Mouse (Mus musculus) thymus, postnatal 0 days (tissue): Measurements from ENCODE around the gene Cenpn. TPM values are rescaled to one million over a fixed set of nuclear protein-coding genes. Genes with fewer than 3 reads are reported as not detected.

Experiments
- DNase-seq: peaks from one replicate; pipeline ENCODE4 v3.0.0-alpha.2; 2015; ENCODE audit warnings: low spot score
- polyA plus RNA-seq: library from polyadenylated mRNA; unstranded; fragments of >200 nt; fragmentation: Nextera tagmentation; extraction: Ambion mirVana; gene quantifications from 2 replicates; pipeline ENCODE4 v1.2.1, GENCODE M21; 2015

The Cenpn gene
- polyA plus RNA-seq: 32.2 and 35.4 TPM in 2 replicates

DNA sequence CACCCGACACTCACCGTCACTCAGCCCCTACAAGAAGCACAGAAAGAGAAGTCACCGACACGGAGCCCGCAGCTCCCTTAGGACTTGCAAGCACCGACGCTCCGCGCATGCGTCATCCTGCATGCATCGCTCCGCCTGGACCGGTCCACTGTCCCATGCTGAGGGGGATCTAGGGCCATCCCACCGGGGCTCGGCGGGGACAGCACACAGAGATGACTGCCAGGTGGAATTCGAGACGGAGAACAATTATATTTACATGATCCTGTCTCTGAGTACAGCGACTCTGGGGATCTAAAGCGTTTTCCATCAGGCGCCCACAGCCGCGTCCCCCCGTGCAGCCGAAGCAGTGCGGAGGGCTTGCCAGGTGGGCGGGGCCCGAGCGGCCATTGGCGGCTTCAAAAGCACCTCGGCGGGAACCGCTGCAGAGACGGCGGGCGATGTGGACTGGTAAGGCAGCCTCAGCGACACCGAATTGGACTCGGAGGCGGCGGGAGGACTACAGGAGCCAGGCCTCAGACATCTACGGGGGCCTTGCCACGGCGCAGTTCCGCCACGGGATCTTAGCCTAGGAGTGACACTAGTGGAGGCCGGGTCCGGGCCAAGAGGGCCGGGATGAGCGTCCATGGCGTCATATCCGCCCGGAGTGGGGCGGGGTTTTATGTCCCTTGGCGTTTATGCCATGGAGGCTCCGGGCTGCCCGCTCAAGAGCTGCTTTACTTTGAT, at the start of gene Cenpn, which contains the start of gene Cmc2:
Cenpn (plus strand) TSS at position 394 of the 723 bp plus-strand sequence.
Cmc2 (minus strand) TSS at position 119 of the 723 bp plus-strand sequence.
- DNase-seq: peak; percentile 97

DNA sequence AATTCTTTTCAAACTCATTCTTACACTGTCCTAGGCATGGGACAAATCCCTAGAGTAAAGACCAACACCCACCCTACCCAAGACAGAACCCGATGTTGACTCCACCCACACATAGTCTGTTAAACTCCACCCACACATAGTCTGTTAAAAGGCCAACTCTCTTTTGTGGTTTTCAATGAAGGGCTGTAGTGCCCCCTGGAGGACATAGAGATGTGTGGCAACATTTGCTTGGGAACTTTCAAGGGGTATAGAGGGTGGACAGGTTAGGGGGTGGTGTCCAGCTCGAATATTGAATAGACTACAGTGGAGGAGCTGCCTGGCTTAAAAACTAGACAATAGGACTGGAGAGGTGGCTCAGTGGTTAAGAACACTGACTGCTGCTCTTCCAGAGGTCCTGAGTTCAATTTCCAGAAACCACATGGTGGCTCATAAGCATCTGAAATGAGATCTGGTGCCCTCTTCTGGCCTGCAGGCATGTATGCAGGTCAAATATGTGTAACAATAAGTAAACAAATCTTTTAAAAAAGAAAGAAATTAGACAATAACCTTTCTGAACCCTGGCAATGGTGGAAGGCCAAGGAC, 48.7 kb upstream of the Cenpn start:
- DNase-seq: peak; percentile 51

DNA sequence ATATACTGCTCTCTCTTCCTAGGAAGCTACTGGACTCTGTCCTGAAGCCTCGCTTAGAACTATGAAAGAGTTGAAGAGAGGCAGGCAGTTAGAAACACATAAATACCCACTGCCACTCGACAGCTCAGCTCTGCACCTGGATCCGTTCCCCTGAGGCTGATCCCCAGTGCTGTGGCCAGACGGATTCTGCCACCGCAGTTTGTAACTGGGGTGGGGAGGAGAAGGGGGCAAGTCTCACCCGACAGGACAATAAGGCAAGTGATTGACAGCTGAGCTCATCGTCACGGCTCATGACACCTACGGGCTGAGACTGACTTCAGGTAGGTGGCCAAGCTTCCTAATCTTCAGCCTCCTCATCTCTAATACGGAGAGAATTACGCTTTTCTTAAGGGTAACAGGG, 47.9 kb upstream of the Cenpn start:
- DNase-seq: peak; percentile 62

DNA sequence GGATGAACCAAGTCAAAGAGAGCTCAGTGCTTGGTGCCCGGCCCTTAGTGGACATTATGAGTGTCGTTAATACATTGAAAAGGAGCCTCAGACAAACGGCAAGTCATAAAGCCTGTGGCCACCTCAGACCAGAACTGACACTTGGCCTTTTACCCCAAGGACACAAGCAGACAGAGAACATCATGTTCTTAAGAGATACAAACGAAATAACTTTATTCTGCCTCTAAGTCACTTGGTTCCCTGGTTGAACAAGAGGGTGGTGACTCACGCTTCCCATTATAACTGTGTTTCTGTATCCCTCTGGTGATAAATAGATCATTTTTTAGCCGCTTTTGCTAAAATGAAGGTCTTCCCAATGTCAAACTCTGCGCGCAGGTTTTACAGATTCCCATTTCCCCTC, 47.5 kb upstream of the Cenpn start:
- no peak for DNase-seq

DNA sequence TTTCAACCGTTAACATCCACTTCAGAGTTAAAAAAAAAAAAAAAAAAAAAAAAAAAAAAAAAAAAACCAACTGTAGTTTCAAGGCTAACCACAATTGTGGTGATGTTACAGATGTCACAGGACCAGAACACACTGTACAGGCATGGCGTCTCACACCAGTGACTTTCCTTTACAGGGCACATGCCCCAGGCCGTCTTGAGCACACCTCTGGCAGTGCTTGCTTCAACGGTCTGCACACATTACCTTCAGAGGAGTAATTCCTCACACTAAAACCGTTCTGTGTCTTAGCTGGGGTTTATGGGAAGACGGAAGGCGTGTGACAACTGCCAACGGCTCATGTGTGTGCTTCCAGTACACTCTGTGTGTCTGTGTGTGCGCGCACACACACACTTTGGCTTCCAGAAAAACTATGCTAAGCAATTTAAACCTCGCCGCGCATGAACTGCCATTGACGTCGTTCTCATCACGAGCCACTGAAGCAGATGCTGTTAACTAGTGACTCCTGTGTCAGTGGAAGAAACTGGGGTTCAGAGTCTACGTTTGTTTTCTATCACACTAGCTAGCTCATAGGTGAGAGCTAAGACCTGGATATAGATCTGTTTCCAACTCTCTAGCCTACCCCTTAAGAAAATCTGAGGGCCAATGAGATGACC, 45.6 kb upstream of the Cenpn start:
- DNase-seq: peak; percentile 65

DNA sequence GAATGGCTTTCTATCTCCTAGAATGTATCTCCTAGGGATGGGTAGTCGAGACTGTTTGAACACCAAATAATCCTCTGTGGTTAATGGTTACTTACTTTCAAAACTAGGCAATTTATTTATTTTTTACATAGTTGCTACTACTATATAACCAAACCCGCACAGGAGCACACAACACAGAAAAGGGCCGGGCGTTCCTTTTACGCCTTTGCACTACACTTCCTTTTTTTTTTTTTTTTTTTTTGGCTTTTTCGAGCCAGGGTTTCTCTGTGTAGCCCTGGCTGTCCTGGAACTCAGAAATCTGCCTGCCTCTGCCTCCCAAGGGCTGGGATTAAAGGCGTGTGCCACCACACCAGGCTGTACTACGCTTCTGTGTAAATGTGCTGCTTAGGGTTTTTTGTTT, 40.1 kb upstream of the Cenpn start:
- no peak for DNase-seq

DNA sequence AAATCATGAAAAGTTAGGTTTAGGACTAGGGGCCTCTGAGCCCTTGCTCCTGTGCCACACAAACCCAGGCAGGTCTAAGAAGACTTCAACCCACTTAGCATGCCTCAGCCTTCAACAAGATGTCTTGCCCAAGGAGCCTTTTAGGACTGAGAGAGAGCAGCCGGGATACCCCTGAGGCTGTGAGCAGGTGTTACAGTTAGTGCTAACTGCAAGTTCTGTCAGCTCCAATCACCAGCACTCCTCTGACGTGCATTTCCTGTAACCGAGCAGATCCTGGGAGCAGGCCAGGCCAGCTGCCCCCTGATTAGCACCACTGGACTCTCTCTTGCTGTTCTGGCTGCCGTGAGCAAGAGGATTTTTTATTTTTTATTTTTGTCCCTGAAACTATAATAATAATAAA, 33.7 kb upstream of the Cenpn start:
- DNase-seq: no peak

DNA sequence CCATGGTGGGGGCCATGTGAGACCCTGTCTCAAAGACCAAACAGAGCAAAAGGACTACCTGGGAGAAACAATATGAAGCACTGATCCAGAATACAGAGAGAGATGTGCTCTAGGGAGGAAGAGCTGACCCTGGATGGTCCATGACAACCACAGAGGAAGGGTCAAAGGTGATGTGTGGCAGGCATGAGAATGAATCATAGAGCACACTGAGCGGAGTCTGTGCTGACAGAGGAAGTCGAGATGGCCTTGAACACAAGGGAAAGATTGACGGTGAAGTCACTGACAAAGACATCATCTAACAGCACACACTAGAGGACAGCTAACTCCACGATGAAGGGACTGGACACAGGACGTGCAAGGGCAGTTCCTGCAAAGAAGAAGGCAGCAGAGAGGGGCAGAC, 30.1 kb upstream of the Cenpn start:
- DNase-seq: no peak

DNA sequence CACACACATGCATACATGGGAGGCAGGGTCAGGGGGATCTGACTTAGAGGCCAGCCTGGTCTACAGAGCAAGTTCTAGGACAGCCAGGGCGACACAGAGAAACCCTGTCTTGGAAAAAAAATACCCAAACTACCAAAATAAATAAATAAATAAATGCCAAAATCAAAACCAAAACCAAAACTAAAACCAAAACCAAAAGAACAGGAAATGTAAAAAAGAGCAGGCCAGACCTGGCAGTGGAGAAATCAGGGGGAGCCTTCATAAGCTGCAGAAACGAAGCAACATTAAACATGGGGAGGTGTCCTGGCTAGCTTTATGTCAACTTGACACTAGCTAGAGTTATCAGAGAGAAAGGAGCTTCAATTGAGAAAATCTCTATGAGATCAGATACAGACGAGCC, 29.4 kb upstream of the Cenpn start:
- DNase-seq: no peak

DNA sequence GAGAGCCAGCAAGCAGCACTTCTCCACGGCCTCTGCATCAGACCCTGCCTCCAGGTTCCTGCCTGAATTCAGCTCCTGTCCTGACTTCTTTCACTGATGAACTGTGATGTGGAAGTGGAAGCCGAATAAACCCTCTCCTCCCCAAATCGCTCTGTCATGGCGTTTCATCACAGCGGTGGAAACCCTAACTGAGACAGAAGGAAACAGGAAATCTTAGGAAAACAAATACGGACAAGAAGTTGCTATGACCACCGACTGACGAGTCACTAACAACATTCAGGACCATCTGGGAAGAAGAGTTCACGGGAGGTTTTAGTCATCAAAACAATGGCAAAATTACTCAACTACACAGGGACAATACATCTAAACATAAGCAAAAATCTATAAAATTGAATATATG, 28.9 kb upstream of the Cenpn start:
- no peak for DNase-seq

DNA sequence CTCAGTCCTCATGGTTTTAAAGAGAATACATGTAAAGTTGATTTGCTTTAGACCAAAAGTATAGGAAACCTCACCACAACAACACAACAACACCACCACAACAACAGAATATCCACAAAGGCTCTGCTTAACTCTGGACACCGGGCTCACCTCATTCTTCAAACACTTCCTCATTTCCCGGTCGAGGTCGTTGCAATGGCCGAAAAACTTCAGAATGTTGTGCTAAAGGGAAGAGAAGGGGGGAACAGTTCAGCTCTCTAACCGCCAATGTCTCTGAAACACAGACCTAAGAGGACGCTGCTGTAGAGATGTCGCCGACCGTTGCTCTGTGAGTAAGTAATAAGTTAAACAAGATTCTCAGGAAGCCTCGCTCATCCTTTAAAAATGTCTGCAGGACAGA, 27.6 kb upstream of the Cenpn start:
- DNase-seq: no peak

DNA sequence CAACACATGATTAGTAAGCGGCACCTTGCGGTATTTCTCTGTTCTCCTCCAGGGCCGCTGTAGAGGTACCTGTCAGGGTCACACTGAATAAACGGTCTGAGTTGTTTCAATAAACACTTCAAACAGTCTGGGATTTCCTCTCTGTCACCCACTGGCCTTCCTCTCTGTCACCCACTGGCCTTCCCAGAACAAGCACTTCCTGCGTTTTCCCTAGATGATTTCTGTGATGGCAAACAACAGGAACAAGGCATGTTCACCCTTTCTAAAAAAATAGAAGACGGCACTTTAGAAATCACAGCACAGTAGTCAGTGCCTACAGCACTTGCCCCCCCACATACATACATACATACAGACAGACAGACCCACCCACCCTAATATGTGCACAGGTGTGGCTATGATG, 26.0 kb upstream of the Cenpn start:
- no peak for DNase-seq

DNA sequence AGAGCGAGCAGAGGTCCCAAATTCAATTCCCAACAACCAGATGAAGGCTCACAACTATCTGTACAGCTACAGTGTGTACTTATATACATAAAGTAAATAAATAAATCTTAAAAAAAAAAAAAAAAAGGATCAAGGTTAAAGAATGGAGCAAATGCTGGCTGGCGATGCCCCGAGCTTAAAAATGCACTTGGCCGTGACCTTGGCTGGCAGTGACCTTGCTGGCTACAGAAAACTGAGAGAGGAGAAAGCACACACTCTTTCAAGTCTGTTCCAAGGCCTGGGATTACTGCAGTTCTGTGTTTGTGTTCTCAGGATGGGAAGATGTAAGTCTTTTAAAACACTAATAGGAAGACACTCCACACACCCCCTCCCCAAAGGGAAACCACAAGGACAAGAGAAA, 16.8 kb upstream of the Cenpn start:
- no peak for DNase-seq

DNA sequence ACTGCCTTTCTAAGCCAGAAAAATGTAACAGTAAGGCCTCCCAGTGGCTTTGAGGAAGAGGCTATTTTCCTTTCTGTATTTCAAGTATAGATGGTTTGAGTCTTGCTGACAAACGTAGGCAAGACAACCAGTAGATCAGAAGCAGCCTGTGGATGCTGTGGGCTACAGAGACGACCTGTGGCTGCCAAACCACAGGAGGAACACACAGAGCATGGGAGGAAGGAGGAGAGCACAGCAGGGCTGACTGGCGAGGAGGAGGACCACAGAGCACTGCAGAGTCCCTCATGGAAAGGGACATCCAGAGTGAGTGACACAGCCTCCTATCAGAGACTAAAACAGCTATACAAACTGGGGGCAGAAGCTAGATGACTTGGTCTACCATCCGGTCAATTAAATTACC, 16.3 kb upstream of the Cenpn start:
- DNase-seq: peak; percentile 33

DNA sequence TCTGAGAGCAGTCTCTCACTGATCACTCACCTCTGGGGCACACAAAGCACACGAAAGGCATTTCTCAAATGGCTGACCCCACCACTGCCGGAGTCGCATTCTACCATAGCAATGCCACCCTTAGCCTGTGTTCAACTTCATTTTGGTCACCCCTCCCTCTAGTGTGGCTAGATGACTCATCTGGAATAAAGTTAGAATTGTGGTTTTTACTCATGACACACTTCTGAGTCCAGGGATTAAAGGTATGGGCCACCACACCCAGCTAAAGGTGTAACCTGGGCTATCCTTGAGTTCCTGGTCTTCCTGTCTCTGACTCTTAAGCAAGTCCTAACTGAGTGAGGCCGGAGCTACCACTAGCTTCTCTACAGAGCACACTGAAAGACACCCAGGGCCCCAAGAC, 15.7 kb upstream of the Cenpn start:
- DNase-seq: peak; percentile 8

DNA sequence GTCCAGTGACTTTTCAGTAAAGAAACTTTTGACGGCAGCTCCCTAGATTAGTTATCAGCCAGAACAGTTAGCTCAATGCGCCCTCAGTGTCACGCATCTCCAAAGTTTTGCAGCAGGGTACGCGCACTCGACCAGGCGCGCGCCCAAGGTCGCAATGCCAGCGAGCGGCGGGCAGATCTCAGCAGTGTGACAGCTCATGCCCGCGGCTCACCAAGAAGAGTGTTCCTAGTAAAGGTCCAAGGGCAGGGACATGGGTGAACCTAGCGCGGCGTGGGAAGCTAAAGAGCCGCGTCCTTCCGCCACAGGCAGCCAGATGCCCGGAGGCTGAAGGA, 559 bp upstream of the Cenpn start:
- no peak for DNase-seq

DNA sequence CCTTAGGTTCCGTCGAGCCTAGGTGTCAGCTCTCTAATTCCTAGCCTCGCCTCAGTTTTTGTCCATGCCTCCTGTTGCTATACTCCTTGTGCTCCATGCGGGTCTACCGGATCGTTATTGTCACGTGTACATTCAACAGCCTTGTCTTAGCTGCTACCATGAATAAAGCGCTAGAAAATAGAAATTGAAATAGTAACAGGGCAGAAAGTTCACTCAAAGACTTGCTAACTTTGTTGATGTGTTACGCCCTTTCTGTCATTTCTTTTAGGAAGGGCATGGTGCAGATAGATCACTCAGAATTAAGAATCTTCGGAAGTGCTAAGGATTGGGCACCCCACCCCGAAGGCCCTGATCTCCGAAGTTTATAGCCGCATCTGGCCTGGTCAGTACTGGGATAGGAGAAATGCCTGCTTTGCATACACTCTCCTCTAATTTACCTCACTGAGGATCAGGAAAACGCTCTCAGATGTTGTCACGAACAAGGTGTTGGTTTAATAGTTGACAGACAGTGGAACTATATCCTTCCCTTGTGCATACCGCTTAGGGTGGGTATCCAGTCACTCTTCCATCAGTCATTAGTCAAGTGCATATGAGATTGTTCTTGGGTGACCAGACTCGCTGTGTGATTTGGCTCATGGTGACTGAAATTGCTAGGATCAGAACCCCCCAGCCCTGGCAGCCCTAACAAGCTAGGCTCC, 679 bp downstream of the Cenpn start:
- no peak for DNase-seq

DNA sequence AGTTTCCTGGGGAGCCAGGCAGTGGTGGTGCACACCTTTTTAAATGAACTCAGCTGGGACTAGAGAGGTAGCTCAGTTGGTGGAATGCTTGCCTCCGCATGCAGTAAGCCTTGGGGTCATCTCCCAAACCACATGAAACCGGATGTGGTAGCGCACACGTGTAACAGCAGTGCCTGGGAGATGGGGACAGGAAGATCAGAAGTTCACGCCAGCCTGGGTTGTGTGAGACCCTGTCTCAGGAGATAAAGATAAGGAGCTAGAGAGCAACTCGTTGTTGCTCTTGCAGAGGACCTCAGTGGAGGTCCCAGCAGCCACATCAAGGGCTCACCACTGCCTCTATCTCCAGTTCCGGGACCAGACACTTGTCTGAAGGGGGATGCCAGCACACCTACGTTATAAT, 2.0 kb downstream of the Cenpn start:
- DNase-seq: peak; percentile 76

DNA sequence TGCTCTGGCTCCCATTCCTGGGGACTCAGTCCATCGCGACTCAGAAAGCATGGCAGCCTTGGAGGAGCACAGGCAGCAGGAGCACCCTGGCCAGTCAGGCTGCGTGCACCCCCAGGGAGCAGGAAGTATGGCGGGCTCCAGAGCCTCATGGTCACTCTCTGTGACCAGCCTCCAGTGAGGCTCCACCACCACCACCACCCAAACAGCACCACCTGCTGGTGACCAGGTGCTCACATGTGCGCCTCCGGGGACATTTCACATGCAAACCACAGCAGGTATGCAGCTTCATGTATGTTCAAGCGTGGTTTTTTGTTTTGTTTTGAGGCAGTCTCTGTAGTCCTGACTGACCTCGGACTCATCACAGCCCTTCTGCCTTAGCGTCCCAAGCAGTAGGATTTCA, 6.3 kb downstream of the Cenpn start:
- peak; percentile 50 for DNase-seq

DNA sequence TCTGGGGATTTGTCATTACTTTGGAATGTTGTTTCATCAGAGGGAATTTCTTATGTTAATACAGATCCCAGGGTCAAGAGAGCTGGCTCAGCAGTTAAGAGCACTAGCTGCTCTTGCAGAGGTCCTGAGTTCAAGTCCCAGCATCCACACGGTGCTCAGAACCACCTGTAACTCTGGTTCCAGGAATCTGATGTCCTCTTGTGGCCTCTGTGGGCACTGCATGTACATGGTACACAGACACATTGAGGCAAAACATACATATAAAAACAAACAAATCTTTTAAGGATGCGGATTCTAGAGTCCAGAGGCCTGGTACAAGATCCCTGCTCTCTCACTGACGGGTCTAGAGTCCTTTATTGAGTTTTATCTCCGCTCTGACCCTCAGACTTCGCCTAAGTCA, 7.1 kb downstream of the Cenpn start:
- no peak for DNase-seq

DNA sequence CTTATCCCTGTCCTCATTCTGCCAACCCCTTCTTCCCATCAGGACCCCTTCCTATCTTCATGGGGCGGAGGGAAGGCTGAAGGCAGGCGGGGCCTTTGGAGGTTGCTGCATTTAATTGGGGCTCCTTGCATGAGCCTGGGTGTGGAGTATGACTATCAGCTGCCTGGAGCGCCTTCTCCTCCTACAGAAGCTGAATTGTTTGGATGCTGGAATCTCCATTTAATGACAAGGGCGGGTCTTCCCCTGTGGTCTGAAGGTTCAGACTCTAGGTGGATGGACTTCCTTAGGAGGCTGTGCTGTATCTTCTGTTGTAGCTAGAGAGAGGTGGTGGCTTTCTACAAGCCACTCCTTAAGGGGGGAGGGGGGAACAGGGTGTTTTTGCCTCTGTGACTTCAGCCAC, 13.4 kb downstream of the Cenpn start:
- DNase-seq: no peak

DNA sequence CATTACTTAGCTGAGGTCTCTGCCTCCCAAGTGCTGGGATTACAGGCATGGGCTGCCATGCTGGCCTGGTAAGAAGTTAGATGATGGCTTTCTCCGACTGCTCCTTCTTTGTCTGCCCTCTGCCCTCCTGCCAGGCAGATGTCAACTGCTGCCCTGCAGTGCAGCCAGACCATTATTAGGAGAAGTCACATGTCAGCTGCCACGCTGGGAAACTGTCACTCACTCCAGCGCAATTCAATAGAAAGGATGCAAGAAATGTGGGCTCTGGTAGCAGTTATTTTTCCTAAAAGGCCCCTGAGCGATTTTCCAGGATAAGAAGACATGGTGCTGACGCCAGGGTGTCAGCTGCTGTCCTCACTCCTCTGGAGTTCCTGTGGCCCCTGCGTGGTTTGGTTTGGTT, 14.0 kb downstream of the Cenpn start:
- DNase-seq: no peak
